Mouse (Mus musculus): Measurements from ENCODE around the gene Slc38a2.

Slc38a2 gene

GRCm38 (mm10) chr15:96660590-96661141 is 38.9 kb downstream of the Slc38a2 start:
- no peak for DNase-seq (ENCODE audit: low spot score)

GRCm38 (mm10) chr15:96658275-96658602 is 41.3 kb downstream of the Slc38a2 start:
- DNase-seq (ENCODE audit: low spot score), result no peak

GRCm38 (mm10) chr15:96657576-96658274 is 41.8 kb downstream of the Slc38a2 start:
- DNase-seq (ENCODE audit: low spot score), result no peak

GRCm38 (mm10) chr15:96655514-96655913 is 44.0 kb downstream of the Slc38a2 start:
- DNase-seq (ENCODE audit: low spot score), result no peak

- no peak for DNase-seq (ENCODE audit: low spot score)
These were observed 44.8 kb downstream of the Slc38a2 start for GRCm38 (mm10) chr15:96654714-96655113.

GRCm38 (mm10) chr15:96653011-96653410 is 46.5 kb downstream of the Slc38a2 start:
- DNase-seq (ENCODE audit: low spot score), result no peak

GRCm38 (mm10) chr15:96652531-96652930 is 47.0 kb downstream of the Slc38a2 start:
- DNase-seq (ENCODE audit: low spot score), result no peak

GRCm38 (mm10) chr15:96647376-96647775 is 52.2 kb downstream of the Slc38a2 start:
- DNase-seq (ENCODE audit: low spot score), result no peak

GRCm38 (mm10) chr15:96642436-96643405 is 56.8 kb downstream of the Slc38a2 start, which contains the start of gene Slc38a1:
TSS of gene Slc38a1 (minus strand) at chr15:96642913.
- DNase-seq (ENCODE audit: low spot score), result peak; percentile 24

- DNase-seq (ENCODE audit: low spot score), result no peak
These were observed 57.6 kb downstream of the Slc38a2 start for GRCm38 (mm10) chr15:96641821-96642435.

- peak; percentile 38 for DNase-seq (ENCODE audit: low spot score)
These were observed 58.3 kb downstream of the Slc38a2 start for GRCm38 (mm10) chr15:96641111-96641820.

- DNase-seq (ENCODE audit: low spot score), result no peak
These were observed 59.1 kb downstream of the Slc38a2 start for GRCm38 (mm10) chr15:96640291-96640985.

GRCm38 (mm10) chr15:96639630-96640029 is 59.9 kb downstream of the Slc38a2 start:
- DNase-seq (ENCODE audit: low spot score), result no peak

GRCm38 (mm10) chr15:96638656-96639055 is 60.9 kb downstream of the Slc38a2 start:
- no peak for DNase-seq (ENCODE audit: low spot score)

- no peak for DNase-seq (ENCODE audit: low spot score)
These were observed 61.4 kb downstream of the Slc38a2 start for GRCm38 (mm10) chr15:96638173-96638572.
